Mouse (Mus musculus) v-Abl transformed pro-B cells (cell line): ENCODE data around the gene Fbxo11.

Source experiments
- in situ Hi-C, 2 experiments: fragments of 400-800 bp; cut with MboI; formaldehyde crosslinking; loops; one replicate each; pipeline ENCODE4 v1.15.1; 2025; ENCODE audit not compliant: unreplicated experiment in 2 of 2

The Fbxo11 gene

DNA sequence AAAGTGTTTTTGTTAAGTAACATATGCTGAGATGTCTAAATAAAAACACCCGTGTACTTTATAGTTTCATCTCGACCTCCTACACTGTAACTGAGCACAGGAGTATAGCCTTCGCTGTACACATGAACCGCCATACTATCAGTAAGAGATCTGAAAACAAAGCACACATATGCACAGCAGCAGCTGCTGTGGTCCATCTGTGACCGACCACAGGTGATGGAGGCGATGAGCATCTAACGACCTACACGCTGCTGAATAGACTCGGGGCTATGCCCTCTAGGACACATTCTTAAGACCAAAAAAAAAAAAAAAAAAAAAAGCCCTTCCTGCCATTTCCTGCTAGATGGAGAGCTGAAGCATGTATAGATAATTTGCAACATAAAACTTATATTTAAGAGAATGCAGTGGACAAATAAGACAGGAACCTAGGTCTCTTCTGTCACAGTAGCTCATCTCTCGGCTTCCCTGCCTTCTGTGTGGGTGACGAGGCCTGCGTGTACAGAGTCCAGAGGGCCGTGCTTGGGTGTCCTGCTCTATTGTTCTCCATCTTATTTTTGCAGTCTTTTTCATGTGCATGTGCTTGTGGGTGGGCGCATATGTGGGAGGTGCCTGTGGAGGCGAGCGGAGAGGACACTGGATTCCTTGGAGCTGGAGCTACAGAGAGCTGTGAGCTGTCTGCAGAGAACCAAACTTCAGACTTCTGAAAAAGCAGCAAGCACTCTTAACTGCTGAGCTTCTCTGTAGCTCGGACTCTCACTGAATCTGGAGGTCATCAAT, 35.7 kb downstream of the Fbxo11 start:
- in situ Hi-C loops = loop anchor here in 1 of 2 experiments (5.0 to 25.0 kb wide), 3 partner anchors 75 to 608 kb away; no protein-coding TSS in a partner anchor

- in situ Hi-C loops = loop anchor here in 1 of 2 experiments (5.0 to 25.0 kb wide), 3 partner anchors 80 to 612 kb away; no protein-coding TSS in a partner anchor
These were observed 39.9 kb downstream of the Fbxo11 start for GRCm38 (mm10) chr17:88025227-88025626.

DNA sequence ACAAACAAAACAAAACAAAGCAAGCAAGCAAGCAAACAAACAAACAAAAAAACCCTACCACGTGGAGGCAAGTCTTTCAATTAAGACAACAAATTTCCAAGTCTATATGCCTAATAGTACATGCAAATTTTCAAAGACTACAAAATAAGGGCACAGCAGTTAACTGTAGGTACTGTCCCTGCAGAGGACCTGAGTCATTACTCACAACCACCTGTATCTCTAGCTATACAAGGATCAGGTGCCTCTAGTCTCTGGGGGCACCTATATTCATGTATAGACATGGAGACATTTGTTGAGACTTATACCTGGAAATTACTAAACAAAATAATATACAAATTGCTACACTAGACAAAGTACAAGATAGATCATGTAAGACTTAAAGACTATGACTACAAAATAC, 41.2 kb downstream of the Fbxo11 start:
- in situ Hi-C loops = loop anchor here (5.0 to 10.0 kb wide), 2 partner anchors 81 to 483 kb away; no protein-coding TSS in a partner anchor

DNA sequence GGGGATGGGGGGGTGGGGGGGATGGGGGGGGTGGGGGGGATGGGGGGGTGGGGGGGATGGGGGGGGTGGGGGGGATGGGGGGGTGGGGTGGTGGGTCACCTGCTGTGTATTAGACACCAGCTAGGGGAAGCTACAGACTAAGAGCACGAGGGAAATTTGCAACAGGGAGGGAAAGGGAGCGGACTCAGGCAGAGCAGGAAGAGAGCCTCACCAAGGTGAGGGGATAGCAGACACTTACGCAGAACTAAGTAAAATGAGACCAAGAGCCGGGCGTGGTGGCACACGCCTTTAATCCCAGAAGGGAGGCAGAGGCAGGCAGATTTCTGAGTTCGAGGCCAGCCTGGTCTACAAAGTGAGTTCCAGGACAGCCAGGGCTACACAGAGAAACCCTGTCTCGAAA, 49.1 kb downstream of the Fbxo11 start:
- in situ Hi-C loops = loop anchor here in 1 of 2 experiments (5.0 kb wide), 1 partner anchor 134 kb away; no protein-coding TSS in a partner anchor

GRCm38 (mm10) chr17:88014456-88014855, 50.6 kb downstream of the Fbxo11 start:
- in situ Hi-C loops = no loop called here

DNA sequence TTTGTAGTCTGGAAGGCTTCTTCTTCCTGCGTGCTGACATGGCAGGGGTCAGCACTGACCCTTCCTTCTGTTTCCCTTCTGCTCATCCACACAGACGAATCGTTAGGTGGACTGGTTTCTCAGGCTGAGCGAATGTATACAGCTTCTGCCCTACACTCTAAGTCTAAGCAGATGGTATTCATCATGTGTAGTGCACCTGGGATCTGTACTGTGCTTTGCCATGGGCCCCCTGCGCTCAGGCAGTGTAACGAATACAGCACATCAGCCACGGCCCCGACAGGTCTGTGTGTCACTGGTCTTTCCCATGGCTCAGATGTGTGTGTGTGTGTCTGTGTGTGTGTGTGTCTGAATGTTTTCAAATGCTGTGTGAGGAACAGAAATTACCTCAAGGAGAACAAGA, 58.1 kb downstream of the Fbxo11 start:
- in situ Hi-C loops = no loop called here

GRCm38 (mm10) chr17:88004892-88005291, 60.2 kb downstream of the Fbxo11 start:
- in situ Hi-C loops = no loop called here

GRCm38 (mm10) chr17:87997808-87998207, 67.3 kb downstream of the Fbxo11 start:
- in situ Hi-C loops = loop anchor here in 1 of 2 experiments (25.0 kb wide), 2 partner anchors 561 to 711 kb away; partner anchors contain the start of genes Calm2, Stpg4 and Ttc7

DNA sequence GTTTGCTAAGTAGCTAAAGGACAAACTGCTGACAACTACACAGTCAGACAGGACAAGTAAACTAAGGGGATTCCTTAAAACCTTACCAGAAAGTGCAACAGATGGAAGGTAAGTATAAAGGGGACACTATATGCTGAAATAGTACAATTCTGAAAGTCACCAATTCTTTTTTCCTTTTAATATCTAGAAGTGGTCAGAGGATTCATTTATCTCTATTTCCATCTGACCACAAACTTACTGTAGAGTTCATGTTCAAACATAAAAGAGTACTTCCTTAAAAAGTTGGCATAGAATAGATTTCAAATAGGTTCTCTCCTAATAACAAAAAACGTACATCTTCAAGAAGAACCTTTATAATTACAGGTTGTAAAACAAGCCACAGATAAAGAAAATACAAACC, 71.8 kb downstream of the Fbxo11 start:
- in situ Hi-C loops = loop anchor here in 1 of 2 experiments (25.0 kb wide), 2 partner anchors 556 to 706 kb away; partner anchors contain the start of genes Calm2, Stpg4 and Ttc7

DNA sequence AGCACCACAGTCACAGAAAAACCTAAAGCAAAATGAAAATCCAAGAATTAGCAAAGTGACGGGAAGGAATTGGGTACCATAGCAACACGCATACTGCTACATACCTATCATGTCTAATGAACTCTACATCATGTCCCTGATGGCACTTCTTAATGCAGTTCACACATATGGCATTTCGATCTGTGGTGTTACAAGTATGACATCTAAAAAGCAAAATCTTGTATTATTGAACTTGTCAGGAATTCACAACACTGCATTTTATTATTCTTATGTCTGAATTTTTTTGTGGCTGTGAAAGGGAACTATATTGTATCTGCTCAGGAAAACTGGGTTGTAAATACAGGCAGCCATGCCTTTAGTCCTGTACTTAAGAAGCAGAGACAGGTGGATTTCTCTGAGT, 72.9 kb downstream of the Fbxo11 start:
- in situ Hi-C loops = loop anchor here in 1 of 2 experiments (25.0 kb wide), 2 partner anchors 555 to 705 kb away; partner anchors contain the start of genes Calm2, Stpg4 and Ttc7

DNA sequence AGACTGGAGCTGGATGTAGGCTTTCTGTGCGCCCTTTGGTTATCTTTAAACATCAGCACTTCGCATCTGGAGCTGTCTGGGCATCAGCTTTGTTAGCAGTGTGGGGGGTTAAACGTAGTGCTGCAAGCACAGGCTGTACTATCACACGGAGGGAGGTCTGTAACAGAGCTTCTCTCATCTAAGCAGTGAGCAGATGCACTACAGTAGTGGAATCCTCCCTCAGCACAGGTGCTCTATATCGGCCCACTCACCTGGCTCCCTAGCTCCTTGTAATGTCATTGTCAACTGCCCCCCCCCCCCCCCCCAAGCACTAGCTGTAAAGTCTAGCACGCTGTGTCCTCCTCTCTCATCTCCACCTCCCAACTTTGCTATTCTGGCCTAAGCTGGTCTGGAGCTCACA, 77.6 kb downstream of the Fbxo11 start:
- in situ Hi-C loops = loop anchor here in 1 of 2 experiments (5.0 to 25.0 kb wide), 3 partner anchors 70 to 700 kb away; partner anchors contain the start of genes Calm2, Stpg4 and Ttc7

DNA sequence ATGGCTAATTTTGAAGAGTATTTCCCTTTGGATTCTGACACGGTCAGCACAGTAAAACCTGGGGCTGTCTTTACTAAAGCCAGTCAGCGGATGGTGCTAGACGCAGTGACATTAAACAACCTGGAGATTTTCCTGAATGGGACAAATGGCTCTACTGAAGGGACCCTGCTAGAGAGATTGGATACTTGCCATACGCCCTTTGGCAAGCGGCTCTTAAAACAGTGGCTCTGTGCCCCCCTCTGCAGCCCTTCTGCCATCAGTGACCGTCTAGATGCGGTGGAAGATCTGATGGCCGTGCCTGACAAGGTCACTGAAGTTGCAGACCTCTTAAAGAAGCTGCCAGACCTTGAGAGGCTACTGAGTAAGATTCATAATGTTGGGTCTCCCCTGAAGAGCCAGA, 79.2 kb downstream of the Fbxo11 start:
- in situ Hi-C loops = loop anchor here in 1 of 2 experiments (5.0 to 25.0 kb wide), 3 partner anchors 71 to 699 kb away; partner anchors contain the start of genes Calm2, Stpg4 and Ttc7

- in situ Hi-C loops = loop anchor here in 1 of 2 experiments (5.0 to 25.0 kb wide), 3 partner anchors 73 to 697 kb away; partner anchors contain the start of genes Calm2, Stpg4 and Ttc7
These were observed 80.5 kb downstream of the Fbxo11 start for GRCm38 (mm10) chr17:87984440-87985214.

GRCm38 (mm10) chr17:87983313-87983712, 81.8 kb downstream of the Fbxo11 start:
- in situ Hi-C loops = loop anchor here in 1 of 2 experiments (25.0 kb wide), 2 partner anchors 546 to 696 kb away; partner anchors contain the start of genes Calm2, Stpg4 and Ttc7

DNA sequence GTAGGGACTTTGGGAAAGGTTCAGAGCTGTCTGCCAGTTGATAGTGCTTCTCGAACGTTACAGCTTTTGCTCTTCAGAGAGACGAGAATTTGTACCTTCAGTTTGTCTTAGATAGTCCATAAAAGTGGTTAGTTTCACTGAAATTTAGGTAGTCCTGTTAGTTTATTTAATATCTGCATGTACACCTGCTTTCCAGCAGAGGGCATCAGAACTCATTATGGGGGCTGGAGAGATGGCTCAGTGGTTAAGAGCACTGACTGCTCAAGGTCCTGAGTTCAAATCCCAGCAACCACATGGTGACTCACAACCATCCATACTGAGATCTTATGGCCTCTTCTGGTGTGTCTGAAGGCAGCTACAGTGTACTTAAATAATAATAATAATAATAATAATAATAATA, 83.0 kb downstream of the Fbxo11 start:
- in situ Hi-C loops = loop anchor here in 1 of 2 experiments (25.0 kb wide), 2 partner anchors 545 to 695 kb away; partner anchors contain the start of genes Calm2, Stpg4 and Ttc7

GRCm38 (mm10) chr17:87979696-87980095, 85.4 kb downstream of the Fbxo11 start:
- in situ Hi-C loops = loop anchor here in 1 of 2 experiments (25.0 kb wide), 2 partner anchors 542 to 692 kb away; partner anchors contain the start of genes Calm2, Stpg4 and Ttc7

- in situ Hi-C loops = loop anchor here in 1 of 2 experiments (25.0 kb wide), 2 partner anchors 540 to 690 kb away; partner anchors contain the start of genes Calm2, Stpg4 and Ttc7
These were observed 88.2 kb downstream of the Fbxo11 start for GRCm38 (mm10) chr17:87976927-87977326.

DNA sequence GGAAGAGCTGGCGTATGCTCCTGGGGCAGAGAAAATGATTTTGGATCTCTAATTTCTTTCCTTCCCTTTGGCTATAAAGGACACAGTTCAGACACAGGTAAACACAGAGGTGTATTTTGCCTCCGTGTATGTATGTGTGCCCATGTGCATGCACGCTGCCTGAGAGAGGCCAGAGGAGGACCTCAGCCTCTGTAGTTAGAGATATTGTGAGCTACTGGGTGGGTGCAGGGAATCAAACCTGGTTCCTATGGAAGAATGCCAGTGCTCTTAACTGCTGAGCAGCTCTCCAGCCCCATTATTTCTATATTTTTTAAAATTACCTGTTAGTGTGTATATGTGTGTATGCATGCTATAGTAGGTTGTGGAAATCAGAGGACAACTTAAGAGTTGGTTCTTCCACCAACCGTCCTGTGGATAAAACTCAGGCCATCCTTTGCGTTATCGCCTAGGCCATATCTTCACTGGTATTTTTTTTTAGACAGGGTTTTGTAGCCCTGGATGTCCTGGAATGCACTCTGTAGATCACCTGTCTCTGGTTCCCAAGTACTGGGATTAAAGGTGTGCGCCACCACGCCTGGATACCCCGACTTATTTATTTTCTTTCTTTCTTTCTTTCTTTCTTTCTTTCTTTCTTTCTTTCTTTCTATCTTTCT, 88.8 kb downstream of the Fbxo11 start:
- in situ Hi-C loops = loop anchor here in 1 of 2 experiments (25.0 kb wide), 2 partner anchors 539 to 689 kb away; partner anchors contain the start of genes Calm2, Stpg4 and Ttc7

DNA sequence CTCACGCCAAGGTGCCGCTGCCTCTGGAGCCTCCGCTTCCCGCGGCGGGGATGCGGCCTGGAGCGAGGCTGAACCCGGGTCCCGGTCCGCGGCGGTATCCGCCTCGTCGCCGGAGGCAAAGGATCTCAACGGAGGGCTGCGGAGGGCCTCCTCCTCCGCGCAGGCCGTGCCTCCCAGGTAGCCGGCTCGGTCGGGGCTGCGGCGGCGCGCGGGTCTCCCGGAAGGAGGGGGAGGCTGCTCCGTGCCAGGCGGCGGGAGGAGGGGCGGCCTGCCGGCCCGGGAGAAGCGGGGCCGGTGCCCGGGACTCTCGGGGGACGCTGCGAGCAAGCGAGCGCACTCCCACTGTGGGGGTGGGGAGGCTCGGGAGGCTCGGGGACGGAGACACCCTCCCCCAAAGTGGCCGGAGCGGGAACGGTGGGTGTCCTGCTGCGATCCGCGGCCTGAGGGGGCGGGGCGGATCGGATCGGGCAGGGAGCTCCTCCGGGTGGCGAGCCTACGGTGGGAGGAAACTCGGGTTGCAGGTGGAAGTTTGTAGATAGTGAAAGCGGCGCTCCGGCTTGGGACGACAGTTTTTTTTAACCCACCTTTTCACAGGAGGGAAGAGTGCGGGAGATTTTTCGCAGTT, 89.8 kb downstream of the Fbxo11 start:
- in situ Hi-C loops = loop anchor here in 1 of 2 experiments (25.0 kb wide), 2 partner anchors 538 to 688 kb away; partner anchors contain the start of genes Calm2, Stpg4 and Ttc7
